Mouse (Mus musculus): Measurements from ENCODE around the gene Iqgap1. TPM values are rescaled to one million over a fixed set of nuclear protein-coding genes. Genes with fewer than 3 reads are reported as not detected.

Gene Iqgap1
- polyA plus RNA-seq, 1 experiment from 2014 or later: 20.2 TPM

Other genes with a start within 250 kb of the Iqgap1 start
- 16.7 and 17.7 TPM in 2 replicates for gene Crtc3, start 137.1 kb downstream of the Iqgap1 start, polyA plus RNA-seq (2015; fragmentation: Nextera tagmentation; extraction: Ambion mirVana)
- gene Zscan2, start 34.9 kb upstream of the Iqgap1 start, polyA plus RNA-seq (2015; fragmentation: Nextera tagmentation; extraction: Ambion mirVana): 3.7 and 4.4 TPM in 2 replicates
- gene Wdr73, start 75.3 kb upstream of the Iqgap1 start, polyA plus RNA-seq (2015; fragmentation: Nextera tagmentation; extraction: Ambion mirVana): 36.2 and 39.8 TPM in 2 replicates
- gene Nmb, start 79.1 kb upstream of the Iqgap1 start, polyA plus RNA-seq (2015; fragmentation: Nextera tagmentation; extraction: Ambion mirVana): 8.3 and 10.2 TPM in 2 replicates
- 138 and 163 TPM in 2 replicates for gene Sec11a, start 121.8 kb upstream of the Iqgap1 start, polyA plus RNA-seq (2015; fragmentation: Nextera tagmentation; extraction: Ambion mirVana)
- 10.4 and 10.5 TPM in 2 replicates for gene Zfp592, start 167.7 kb upstream of the Iqgap1 start, polyA plus RNA-seq (2015; fragmentation: Nextera tagmentation; extraction: Ambion mirVana)
- gene Alpk3, start 231.6 kb upstream of the Iqgap1 start, polyA plus RNA-seq (2015; fragmentation: Nextera tagmentation; extraction: Ambion mirVana): 0.17 and 0.18 TPM in 2 replicates

Measured in hindbrain, embryonic 15.5 days (tissue).